Mouse (Mus musculus) layer of hippocampus, adult 2 months (tissue): ENCODE measurements at regions not wholly inside any gene's neighbourhood (a gene's known extent, or its start where the extent isn't known, plus 50 kb on each side); places are given as distances from the start of the nearest gene placed in this dataset.
A peak's percentile ranks its signal among the peaks of the same experiment; 100 is the strongest.

Source experiments
- DNase-seq, 2 experiments: peaks; one replicate each; pipeline ENCODE4 v3.0.0; 2022; ENCODE audit warnings: low spot score in 2 of 2
- H3K27ac ChIP-seq: fragments of 200-600 bp; 2 replicates; pipeline ENCODE4 v1.8.1; 2022
- H3K4me3 ChIP-seq: fragments of 200-600 bp; 2 replicates; pipeline ENCODE4 v1.8.1; 2022; ENCODE audit warnings: mild to moderate bottlenecking
- CTCF ChIP-seq: fragments of 200-600 bp; conservative IDR thresholded peaks from 2 replicates; pipeline ENCODE4 v1.8.1; 2022; ENCODE audit warnings: antibody characterized with exemption, mild to moderate bottlenecking, moderate library complexity

DNA sequence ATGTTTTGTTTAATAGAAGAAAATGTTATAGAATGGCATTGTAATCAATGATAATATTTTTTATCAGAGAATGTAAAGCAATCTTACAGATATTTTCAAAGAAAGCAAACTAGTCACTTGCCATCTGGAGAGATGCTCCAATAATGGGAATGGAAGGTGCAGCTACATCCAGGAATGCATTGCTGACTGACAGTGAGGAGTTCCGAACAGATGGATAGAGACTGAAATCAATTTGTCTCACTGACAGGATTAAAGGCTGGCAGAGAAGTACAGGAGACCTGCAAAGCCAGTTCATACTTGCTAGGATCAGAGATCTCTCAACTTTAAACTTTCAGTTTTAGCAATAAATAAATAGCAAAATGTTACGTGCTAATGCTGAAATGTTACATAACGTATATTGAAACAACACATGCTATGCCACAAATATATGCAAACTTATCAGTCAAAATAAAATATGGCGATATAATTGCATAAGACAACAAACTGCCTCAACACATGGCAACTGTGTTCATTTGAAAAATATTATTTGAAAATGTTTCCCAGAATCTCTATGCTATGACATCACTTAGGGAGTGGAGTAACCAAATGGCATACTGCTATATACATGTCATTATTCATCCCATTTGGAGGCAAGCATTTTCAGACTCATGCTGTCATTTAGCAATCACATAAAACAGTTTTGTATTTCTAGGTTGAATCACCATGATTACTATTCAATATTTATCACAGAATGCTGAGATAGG lies 78.1 kb downstream of the Pom121l12 start:
- DNase-seq, result peak in 1 of 2 experiments; percentile 17
- Histone ChIP-seq H3K27ac (no peak overlapping the region), H3K4me3 (no peak overlapping the region)
- TF ChIP-seq CTCF, result no peak

DNA sequence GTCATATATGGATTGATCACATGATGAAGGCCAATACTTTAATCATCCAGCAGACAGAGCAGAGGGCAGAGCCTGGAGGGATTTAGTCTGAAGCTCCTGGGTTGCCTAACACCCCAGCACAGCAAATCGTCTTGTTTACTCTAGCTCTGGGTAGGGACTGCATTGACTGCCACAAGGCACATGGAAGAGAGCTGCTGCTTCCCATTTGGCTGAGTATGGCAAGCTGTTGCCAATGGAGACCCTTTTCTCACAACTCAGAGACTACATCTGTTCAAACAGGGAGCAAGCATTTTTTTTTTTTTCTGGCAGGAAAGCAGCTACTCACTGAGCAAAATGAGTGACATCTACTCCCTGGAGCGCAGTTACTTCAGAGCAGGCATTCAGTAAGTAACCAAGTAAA lies 101.6 kb downstream of the Pom121l12 start:
- no peak overlapping the region for H3K4me3 ChIP-seq
- DNase-seq, result peak; percentile 15 to 21
- no peak overlapping the region for H3K27ac ChIP-seq
- TF ChIP-seq CTCF, result no peak
